Mouse (Mus musculus): Measurements from ENCODE around the gene Gtsf1.

Gene Gtsf1

GRCm38 (mm10) chr15:103357817-103358216 lies 72.5 kb downstream of the Gtsf1 start:
- DNase-seq (ENCODE audit: low spot score): no peak

DNA sequence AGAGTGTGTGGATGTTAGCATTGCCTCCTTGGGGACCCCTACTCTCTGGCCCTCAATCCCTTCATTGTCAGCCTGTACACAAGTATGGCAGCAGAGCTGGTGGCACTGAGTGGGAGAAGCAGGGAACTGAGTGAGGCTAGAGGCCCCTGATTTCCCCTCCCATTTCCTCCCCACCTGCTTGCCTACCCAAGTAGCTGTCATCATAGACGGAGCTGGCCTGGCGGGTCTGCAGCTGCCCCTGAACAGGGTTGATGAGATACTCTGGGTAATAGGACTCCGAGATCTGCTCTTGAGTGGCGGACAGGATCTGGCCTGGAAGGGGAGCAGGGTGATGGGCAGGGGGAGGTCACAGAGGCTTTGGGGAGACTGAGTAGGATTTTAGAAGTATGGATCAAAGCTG lies 74.1 kb downstream of the Gtsf1 start:
- no peak for DNase-seq (ENCODE audit: low spot score)

DNA sequence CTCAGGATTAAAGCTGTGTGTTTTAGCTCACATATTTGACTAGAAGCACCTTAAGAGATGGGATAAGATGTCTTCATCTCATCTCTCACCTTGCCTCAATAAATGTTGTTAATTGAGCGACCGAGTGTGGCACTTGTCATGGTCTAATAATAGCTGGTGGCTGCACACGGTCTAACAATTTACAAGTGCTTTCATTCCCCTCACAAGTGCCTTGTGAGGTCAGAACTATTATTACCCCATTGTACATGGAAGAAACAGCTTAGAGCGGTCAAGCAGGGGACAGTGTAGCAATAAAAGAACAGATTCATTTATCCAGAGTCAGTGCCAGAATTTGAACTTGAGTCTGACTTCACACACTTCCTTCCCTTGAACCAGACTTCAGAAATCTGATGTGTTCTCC lies 74.8 kb downstream of the Gtsf1 start:
- DNase-seq (ENCODE audit: low spot score): no peak

GRCm38 (mm10) chr15:103354690-103355089 lies 75.6 kb downstream of the Gtsf1 start:
- no peak for DNase-seq (ENCODE audit: low spot score)

DNA sequence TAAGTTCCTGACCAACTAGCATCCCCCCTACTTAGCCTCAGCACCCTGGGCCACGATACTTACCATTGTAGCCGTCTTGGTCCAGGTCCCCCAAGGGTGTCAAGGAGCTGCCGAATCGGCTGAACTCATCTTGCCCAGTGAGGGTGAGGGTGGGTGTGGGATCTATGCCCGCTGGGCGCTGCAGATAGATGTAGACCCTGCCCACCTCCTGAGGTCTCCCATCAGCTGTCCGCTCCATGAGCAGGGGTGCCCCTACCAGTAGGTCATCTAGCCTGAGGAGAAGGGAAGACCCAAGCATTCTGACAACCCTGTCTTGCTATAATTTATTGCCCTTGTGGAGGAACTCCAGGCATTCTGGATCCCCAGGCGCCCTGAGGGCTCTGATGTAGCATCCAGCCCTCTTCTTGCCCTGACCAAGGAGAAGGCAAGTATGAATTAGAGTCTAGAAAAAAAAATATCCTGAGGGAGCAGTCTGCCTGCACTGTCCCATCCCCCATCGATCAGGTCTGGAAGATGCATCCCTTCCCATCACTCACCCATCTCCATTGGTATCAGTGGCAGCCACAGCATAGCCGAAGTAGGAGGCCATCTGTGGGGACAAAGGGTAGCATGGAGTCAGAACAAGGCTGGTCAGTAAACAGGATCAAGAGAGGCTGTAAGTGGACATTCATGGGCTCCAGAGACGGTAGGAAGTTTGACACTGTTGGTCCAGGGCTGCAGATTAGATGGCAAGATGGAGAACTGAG lies 76.6 kb downstream of the Gtsf1 start:
- no peak for DNase-seq (ENCODE audit: low spot score)

- DNase-seq (ENCODE audit: low spot score): peak; percentile 46
Measured at GRCm38 (mm10) chr15:103352856-103353255, 77.4 kb downstream of the Gtsf1 start.
